Mouse (Mus musculus): Measurements from ENCODE around the gene Sp8. TPM values are rescaled to one million over a fixed set of nuclear protein-coding genes. Genes with fewer than 3 reads are reported as not detected.

The Sp8 gene
- 3.9 and 4.3 TPM in 2 replicates for polyA plus RNA-seq (2015; fragmentation: Nextera tagmentation; extraction: Ambion mirVana)

DNA sequence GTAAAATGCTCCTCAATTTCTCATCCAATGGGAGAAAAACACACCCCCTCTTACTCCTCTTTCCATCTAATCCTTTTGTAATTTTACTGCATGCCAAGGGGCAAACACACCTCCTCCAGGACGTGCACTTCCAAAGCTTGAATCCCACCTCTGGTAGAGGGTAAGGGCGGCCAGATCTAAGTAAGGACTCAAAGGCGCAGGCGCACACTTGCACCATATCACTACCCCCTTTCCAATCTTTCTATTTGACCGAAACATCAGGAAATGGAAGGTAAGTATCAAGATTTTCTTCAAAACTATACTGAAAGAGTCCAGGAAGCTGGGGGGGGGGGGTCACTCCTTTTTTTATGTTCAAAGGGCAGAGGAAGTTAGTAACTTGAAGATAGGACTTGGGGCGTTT lies at the start of gene Sp8:
Gene Sp8, plus strand, starts transcription at position 109 of the 400 bp plus-strand sequence.

Other genes starting within 250 kb of the Sp8 start
- not detected in 2 replicates for gene Abcb5, start 120.1 kb downstream of the Sp8 start, polyA plus RNA-seq (2015; fragmentation: Nextera tagmentation; extraction: Ambion mirVana)